Mouse (Mus musculus): ENCODE measurements around the gene Hspb9.

Hspb9 gene

GRCm38 (mm10) chr11:100705095-100705747, 8.4 kb upstream of the Hspb9 start:
- no peak for DNase-seq (ENCODE audit: low read depth, low spot score)

DNA sequence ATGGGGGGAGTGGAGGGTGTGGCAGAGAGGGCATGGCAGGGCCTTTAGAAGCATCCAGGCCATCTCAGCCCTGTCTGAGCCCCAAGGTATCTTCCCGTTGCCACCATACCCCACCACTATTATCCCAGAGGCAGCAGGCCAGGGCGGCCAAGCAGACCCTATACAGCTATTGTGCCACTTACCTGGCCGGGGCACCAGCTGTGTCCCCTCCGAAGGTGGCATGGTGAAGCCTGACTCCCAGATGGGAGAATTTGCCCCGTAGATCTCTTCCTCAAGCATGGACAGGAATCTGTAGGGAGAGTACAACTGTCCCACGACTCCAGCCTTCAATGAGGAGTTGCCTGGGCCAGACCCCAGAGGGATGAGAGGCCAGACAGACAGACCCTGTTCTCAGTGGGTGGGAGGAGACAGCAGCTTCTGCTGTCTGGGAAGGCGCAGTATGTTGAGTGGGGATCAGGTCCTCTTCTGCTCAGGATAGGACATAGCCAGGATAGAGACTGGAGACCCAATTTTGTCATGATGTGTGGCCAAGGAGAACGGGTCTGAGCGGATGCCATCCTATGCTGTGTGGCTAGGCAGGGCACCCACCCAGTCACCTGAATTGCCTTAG, 4.3 kb upstream of the Hspb9 start:
- no peak for DNase-seq (ENCODE audit: low read depth, low spot score)

DNA sequence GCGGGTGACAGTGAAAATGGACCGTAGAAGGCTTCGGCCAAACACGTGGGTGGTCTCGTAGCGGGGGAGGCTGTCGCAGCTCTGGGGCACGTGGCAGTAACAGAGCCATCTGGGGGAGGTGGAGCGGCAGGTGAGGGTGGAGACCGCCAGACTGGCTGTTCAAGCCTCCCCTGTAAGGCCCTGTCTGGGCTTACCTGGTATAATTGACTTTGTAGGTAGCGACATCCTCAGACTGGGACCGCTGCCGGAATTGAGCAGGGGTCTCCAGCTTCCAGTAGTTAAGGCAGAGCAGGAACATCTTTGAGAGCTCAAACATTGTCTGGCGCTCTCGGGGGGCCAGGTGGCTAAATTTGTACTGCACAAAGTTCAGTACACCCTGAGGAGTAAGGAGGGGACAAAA, 3.1 kb upstream of the Hspb9 start:
- DNase-seq (ENCODE audit: low read depth, low spot score): no peak

DNA sequence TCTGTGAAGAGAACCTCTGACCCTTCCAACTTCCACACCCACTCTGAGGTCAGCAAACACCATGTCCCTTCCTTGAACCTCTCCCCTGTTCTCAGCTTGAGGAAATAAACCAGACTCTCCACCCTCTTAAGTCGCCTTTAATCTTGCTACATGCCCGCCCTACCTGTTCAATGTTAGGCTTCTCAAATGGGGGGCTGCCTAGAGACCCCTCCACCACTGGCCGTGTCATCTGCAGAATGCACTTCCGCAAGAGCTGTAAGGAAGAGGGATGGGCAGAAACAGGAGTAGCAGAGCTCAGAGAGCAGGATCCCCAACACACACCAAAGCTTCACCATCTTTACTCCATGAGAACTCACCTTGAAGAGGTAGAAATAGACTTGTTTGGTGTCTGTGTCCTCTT, 2.7 kb upstream of the Hspb9 start:
- DNase-seq (ENCODE audit: low read depth, low spot score): no peak

DNA sequence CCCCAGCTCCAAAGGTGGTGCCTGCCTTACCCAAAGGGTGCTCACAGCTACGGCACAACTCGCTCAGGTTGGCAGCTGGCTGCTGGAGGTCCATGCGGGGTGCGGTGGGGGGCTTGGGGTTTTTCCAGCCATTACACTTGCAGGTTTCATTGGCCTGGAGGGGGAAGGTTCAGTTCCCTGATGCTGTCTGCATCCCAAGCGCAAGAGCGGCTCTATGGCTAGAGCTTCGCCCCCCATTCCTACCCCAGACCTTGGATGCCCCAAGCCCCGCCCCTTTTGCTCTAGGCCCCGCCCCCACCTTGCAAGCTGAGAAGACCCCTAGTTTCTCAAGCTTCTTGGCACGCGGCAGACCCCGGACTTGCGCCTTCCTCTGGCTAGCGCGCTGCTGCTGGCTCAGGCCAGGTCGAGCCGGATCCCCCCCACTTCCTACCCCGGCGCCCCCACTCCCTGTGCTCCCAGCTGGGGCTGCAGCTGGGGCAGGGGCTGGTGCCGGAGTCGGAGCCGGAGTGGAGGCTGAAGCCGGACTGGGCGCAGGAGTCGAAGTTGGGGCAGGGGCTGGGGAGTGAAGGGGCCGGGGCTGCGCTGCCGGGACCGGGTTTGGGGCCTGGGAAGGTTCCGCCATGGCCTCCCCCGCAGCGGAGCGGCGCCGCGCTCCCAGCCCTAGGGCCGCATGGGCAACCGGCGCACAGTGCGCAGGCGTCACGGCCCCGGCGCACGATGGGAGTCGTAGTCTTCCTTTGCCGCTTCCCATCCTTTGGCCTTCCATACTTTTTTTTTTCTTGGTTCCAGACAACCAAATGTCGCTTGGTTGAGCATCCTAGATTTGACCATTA, 1.7 kb upstream of the Hspb9 start, which contains the start of gene Kat2a:
Gene Kat2a (minus strand): TSS at position 683 of the 833 bp plus-strand sequence.
- peak; percentile 81 for DNase-seq (ENCODE audit: low read depth, low spot score)

DNA sequence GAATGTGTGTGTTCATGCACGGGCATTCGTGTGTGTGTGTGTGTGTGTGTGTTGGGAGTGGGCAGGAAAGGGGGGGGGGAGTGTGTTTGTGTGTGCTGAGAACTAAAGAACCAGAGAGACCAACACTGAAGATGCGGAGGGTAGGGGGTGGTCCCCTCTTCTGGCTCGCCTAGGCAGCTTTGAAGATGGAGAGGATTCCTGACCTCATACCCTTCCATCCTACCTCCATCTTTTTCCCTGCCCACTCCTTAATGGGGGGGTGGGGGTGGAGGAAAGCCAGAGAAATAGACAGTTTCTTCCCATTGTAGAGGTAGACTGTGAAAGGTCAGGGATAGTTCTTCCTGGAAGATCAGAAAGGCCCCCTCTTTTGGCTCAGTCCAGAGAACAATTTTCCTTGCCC, 476 bp upstream of the Hspb9 start:
- DNase-seq (ENCODE audit: low read depth, low spot score): no peak

- peak; percentile 85 for DNase-seq (ENCODE audit: low read depth, low spot score)
Measured at GRCm38 (mm10) chr11:100714534-100714915, 875 bp downstream of the Hspb9 start.

- DNase-seq (ENCODE audit: low read depth, low spot score): no peak
Measured at GRCm38 (mm10) chr11:100714948-100715347, 1.3 kb downstream of the Hspb9 start.

GRCm38 (mm10) chr11:100716649-100717048, 3.0 kb downstream of the Hspb9 start:
- no peak for DNase-seq (ENCODE audit: low read depth, low spot score)

DNA sequence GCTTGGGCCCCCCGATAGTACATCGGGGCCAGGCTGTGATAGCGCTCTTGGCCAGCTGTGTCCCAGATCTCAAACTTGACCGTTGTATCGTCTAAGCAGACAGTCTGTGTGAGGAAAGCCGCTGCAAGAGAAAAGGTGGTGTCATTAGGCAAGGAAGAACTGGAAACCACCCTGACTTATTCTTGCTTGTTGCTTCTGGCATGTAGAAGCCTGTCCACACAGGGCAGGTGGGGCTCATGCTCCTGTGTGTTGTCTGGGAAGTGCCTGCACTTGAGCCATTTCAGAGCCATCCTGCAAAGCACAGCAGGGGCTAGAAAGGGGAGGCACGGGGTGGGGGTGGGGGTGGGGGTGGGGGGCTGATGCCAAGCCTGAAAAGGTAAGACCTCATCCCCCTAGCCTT, 4.8 kb downstream of the Hspb9 start:
- no peak for DNase-seq (ENCODE audit: low read depth, low spot score)

GRCm38 (mm10) chr11:100718866-100719265, 5.2 kb downstream of the Hspb9 start:
- DNase-seq (ENCODE audit: low read depth, low spot score): no peak

DNA sequence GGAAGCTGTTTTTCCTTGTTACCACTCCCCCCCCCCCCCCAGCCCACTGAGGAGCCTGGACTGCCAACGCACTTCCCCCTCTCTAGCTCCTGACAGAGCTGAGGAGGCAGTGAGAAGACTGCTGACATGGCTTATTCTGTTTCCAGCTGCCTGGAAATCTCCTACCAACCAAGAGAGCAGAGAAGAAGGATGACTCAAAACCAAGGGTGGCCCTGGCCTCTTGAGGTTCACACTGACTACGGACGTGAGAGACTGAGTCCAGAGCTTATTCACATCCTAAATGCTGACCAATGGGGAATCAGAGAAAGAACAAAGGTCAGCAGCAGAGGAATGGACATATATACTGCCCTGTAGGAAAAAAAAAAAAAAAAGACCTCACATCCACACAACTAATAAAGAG, 5.7 kb downstream of the Hspb9 start:
- no peak for DNase-seq (ENCODE audit: low read depth, low spot score)

DNA sequence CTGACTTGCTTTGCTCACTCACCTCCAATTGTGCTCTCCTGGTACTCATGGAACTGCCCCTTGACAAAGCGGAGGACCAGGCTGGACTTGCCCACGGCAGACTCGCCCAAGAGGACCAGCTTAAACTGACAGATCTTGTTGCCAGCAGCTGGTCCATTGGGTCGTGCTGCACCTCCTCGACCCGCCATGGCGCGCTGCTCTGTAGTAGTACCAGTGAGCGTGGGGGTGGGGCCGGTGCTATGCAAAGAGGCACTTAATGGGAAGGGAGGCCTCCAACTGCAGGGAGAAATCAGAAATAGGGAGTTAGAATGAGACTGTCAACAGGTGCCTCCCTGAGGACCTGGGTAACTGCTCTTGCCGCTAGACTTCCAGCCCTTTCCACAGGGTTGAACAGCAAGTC, 6.2 kb downstream of the Hspb9 start:
- DNase-seq (ENCODE audit: low read depth, low spot score): no peak

GRCm38 (mm10) chr11:100720345-100720744, 6.7 kb downstream of the Hspb9 start:
- DNase-seq (ENCODE audit: low read depth, low spot score): no peak

- no peak for DNase-seq (ENCODE audit: low read depth, low spot score)
Measured at GRCm38 (mm10) chr11:100721254-100721653, 7.6 kb downstream of the Hspb9 start.

GRCm38 (mm10) chr11:100721776-100722492, 8.3 kb downstream of the Hspb9 start:
- DNase-seq (ENCODE audit: low read depth, low spot score): no peak

- no peak for DNase-seq (ENCODE audit: low read depth, low spot score)
Measured at GRCm38 (mm10) chr11:100722493-100723028, 8.9 kb downstream of the Hspb9 start.

- DNase-seq (ENCODE audit: low read depth, low spot score): no peak
Measured at GRCm38 (mm10) chr11:100724919-100725512, 11.4 kb downstream of the Hspb9 start.

GRCm38 (mm10) chr11:100727201-100727600, 13.6 kb downstream of the Hspb9 start:
- no peak for DNase-seq (ENCODE audit: low read depth, low spot score)

DNA sequence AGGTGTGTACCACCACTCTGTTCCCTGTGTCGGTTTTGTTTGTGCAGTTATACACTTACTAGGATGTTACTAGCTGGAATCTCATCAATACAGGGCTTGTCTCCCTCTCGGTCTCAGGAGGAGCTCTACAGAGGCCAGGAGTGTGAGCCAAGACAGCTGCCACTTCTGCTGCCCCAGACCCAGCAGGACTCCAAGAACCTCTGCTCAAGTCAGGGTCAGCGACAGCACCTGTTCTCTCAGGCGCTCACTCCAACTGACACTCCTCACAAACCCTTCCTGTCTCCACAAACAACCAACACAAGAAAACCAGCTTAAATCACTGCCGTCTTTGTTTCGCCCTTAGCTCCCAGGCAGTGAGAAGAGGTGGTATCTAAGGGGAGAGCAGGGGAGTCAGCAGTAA, 15.0 kb downstream of the Hspb9 start:
- DNase-seq (ENCODE audit: low read depth, low spot score): no peak

DNA sequence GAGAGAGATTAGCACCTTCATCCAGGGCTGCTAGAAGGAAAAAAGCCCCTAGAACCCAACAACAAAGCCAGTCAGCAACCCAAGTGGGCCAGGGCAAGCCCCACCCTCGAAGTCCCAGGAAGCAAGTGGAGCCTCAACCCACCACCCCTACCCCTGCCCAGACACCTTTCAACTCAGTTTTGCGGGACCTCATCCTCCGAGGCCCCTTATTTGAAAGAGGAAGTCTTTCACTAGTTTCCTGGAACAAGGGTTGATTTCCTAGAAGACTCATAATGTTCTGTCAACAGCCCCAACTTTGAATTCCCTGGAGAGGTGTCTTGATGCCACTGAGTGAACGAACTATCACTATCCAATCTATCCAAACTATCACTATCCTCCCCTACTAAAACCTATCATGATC, 16.3 kb downstream of the Hspb9 start:
- peak; percentile 35 for DNase-seq (ENCODE audit: low read depth, low spot score)
